Mouse (Mus musculus) midbrain, embryonic 16.5 days (tissue): ENCODE measurements around the gene Scn4b. TPM values are rescaled to one million over a fixed set of nuclear protein-coding genes. Genes with fewer than 3 reads are reported as not detected.

Experiments used
- ATAC-seq: fragments of 200-750 bp; cut with Nextera tagmentation; 2 replicates; pipeline ENCODE4 v1.8.0; 2017; ENCODE audit warnings: moderate TSS enrichment
- H3K27ac ChIP-seq: fragments of 300-500 bp; sonication (generic); 2 replicates; pipeline ENCODE4 v1.5.1; 2014; ENCODE audit warnings: mild to moderate bottlenecking, low read length, mixed read lengths
- H3K27me3 ChIP-seq: fragments of 300-500 bp; sonication (generic); 2 replicates; pipeline ENCODE4 v1.6.1; 2014; ENCODE audit warnings: low read depth, low read length, mixed read lengths; ENCODE audit not compliant: control insufficient read depth, insufficient read depth
- H3K36me3 ChIP-seq: fragments of 300-500 bp; sonication (generic); 2 replicates; pipeline ENCODE4 v1.6.1; 2014; ENCODE audit warnings: mild to moderate bottlenecking, low read length, moderate library complexity, mixed read lengths; ENCODE audit not compliant: control insufficient read depth, insufficient read depth
- H3K4me1 ChIP-seq: fragments of 300-500 bp; sonication (generic); 2 replicates; pipeline ENCODE4 v1.6.1; 2014; ENCODE audit warnings: mild to moderate bottlenecking, low read length, mixed read lengths; ENCODE audit not compliant: control insufficient read depth, insufficient read depth
- H3K4me2 ChIP-seq: fragments of 300-500 bp; sonication (generic); 2 replicates; pipeline ENCODE4 v1.6.1; 2014; ENCODE audit warnings: mild to moderate bottlenecking, low read length, mixed read lengths
- H3K4me3 ChIP-seq: fragments of 300-500 bp; sonication (generic); 2 replicates; pipeline ENCODE4 v1.5.1; 2014; ENCODE audit warnings: low read depth, mild to moderate bottlenecking, low read length, moderate library complexity, mixed read lengths
- H3K9ac ChIP-seq: fragments of 300-500 bp; sonication (generic); 2 replicates; pipeline ENCODE4 v1.6.1; 2014; ENCODE audit warnings: low read depth, low read length, mixed read lengths
- H3K9me3 ChIP-seq: fragments of 300-500 bp; sonication (generic); replicated peaks from 2 replicates; pipeline ENCODE4 v1.6.1; 2014; ENCODE audit warnings: mild to moderate bottlenecking, low read length, mixed read lengths; ENCODE audit not compliant: control insufficient read depth, poor library complexity, severe bottlenecking
- WGBS: fragments of 180-500 bp; shearing (Covaris S2); extraction: QIAGEN DNeasy Blood & Tissue Kit; methylation state at CpG from one replicate; pipeline ENCODE4 v1.1.7; 2014; 5-methylcytosine and 5-hydroxymethylcytosine counted together
- polyA plus RNA-seq: library from polyadenylated mRNA; unstranded; fragments of >200 nt; fragmentation: Nextera tagmentation; extraction: Ambion mirVana; gene quantifications from 2 replicates; pipeline ENCODE4 v1.2.1, GENCODE M21; 2015

Gene Scn4b
- polyA plus RNA-seq, 1 experiment from 2014 or later = 0.28 TPM

- Histone ChIP-seq H3K9ac (no peak overlapping the region), H3K27ac (no peak overlapping the region), H3K36me3 (no peaks in the 10 kb centered on the region), H3K4me2 (no peak overlapping the region), H3K27me3 (no peaks in the 10 kb centered on the region), H3K9me3 (no peaks in the 10 kb centered on the region), H3K4me3 (no peak overlapping the region), H3K4me1 (no peaks in the 10 kb centered on the region)
- 60% methylated on average over 4 of the region's 4 CpGs for WGBS
- ATAC-seq = no peak
Observed at GRCm38 (mm10) chr9:45195468-45195867, 57.3 kb downstream of the Scn4b start.

- H3K9me3 ChIP-seq = no peaks in the 10 kb centered on the region
- H3K4me1 ChIP-seq = no peaks in the 10 kb centered on the region
- no peak overlapping the region for H3K27ac ChIP-seq
- no peak for ATAC-seq
- WGBS = 76% methylated on average over 8 of the region's 8 CpGs
- H3K4me2 ChIP-seq = no peak overlapping the region
- no peak overlapping the region for H3K4me3 ChIP-seq
- H3K9ac ChIP-seq = no peak overlapping the region
- no peaks in the 10 kb centered on the region for H3K27me3 ChIP-seq
- no peaks in the 10 kb centered on the region for H3K36me3 ChIP-seq
Observed at GRCm38 (mm10) chr9:45196125-45196830, 58.1 kb downstream of the Scn4b start.

- no peaks in the 10 kb centered on the region for H3K4me1 ChIP-seq
- no peak overlapping the region for H3K4me3 ChIP-seq
- no peak overlapping the region for H3K4me2 ChIP-seq
- no peak for ATAC-seq
- no peaks in the 10 kb centered on the region for H3K27me3 ChIP-seq
- no peaks in the 10 kb centered on the region for H3K36me3 ChIP-seq
- no peak overlapping the region for H3K27ac ChIP-seq
- WGBS = 92% methylated on average over 5 of the region's 5 CpGs
- H3K9ac ChIP-seq = no peak overlapping the region
- H3K9me3 ChIP-seq = no peaks in the 10 kb centered on the region
Observed at GRCm38 (mm10) chr9:45197549-45197948, 59.4 kb downstream of the Scn4b start.

GRCm38 (mm10) chr9:45201319-45201947, 63.2 kb downstream of the Scn4b start:
- Histone ChIP-seq H3K9ac (no peak overlapping the region), H3K9me3 (no peaks in the 10 kb centered on the region), H3K36me3 (no peaks in the 10 kb centered on the region), H3K4me3 (no peak overlapping the region), H3K27me3 (no peaks in the 10 kb centered on the region), H3K4me2 (no peak overlapping the region), H3K4me1 (no peaks in the 10 kb centered on the region), H3K27ac (no peak overlapping the region)
- 81% methylated on average over 5 of the region's 5 CpGs for WGBS
- no peak for ATAC-seq

- Histone ChIP-seq H3K27me3 (no peaks in the 10 kb centered on the region), H3K36me3 (no peaks in the 10 kb centered on the region), H3K4me1 (no peaks in the 10 kb centered on the region), H3K9ac (no peak overlapping the region), H3K9me3 (no peaks in the 10 kb centered on the region), H3K4me2 (no peak overlapping the region), H3K27ac (no peak overlapping the region), H3K4me3 (no peak overlapping the region)
- ATAC-seq = no peak
- WGBS = 76% methylated on average over 9 of the region's 9 CpGs
Observed at GRCm38 (mm10) chr9:45202021-45202798, 64.0 kb downstream of the Scn4b start.

Other genes starting within 250 kb of the Scn4b start
- gene Atp5l, start 217.7 kb upstream of the Scn4b start, polyA plus RNA-seq = 651 and 716 TPM in 2 replicates
- 33.5 and 39.3 TPM in 2 replicates for gene Ube4a, start 172.8 kb upstream of the Scn4b start, polyA plus RNA-seq
- not detected in 2 replicates for gene Cd3g, start 158.0 kb upstream of the Scn4b start, polyA plus RNA-seq
- gene Cd3d, start 156.6 kb upstream of the Scn4b start, polyA plus RNA-seq = not detected in 2 replicates
- 0.07 TPM in 1 of 2 replicates, not detected in the other for gene Cd3e, start 128.8 kb upstream of the Scn4b start, polyA plus RNA-seq
- gene Mpzl2, start 98.6 kb upstream of the Scn4b start, polyA plus RNA-seq = 1.4 TPM in 2 replicates
- 0.75 and 1.2 TPM in 2 replicates for gene Mpzl3, start 83.2 kb upstream of the Scn4b start, polyA plus RNA-seq
- 0.29 and 0.32 TPM in 2 replicates for gene Jaml, start 59.2 kb upstream of the Scn4b start, polyA plus RNA-seq
- 10.0 and 11.3 TPM in 2 replicates for gene Scn2b, start 20.6 kb upstream of the Scn4b start, polyA plus RNA-seq
- gene BC049352, start 43.6 kb downstream of the Scn4b start, polyA plus RNA-seq = 0.12 and 0.18 TPM in 2 replicates
- gene Tmprss4, start 65.7 kb downstream of the Scn4b start, polyA plus RNA-seq = not detected in 2 replicates
- gene Il10ra, start 130.8 kb downstream of the Scn4b start, polyA plus RNA-seq = 0.48 and 0.64 TPM in 2 replicates
- not detected in 2 replicates for gene Tmprss13, start 180.7 kb downstream of the Scn4b start, polyA plus RNA-seq
- 722 and 817 TPM in 2 replicates for gene Fxyd6, start 231.8 kb downstream of the Scn4b start, polyA plus RNA-seq